Mouse (Mus musculus) heart, postnatal 0 days (tissue): ENCODE measurements around the gene Atxn2l.

Experiments
- CTCF ChIP-seq: IDR thresholded peaks from 2 replicates; pipeline ENCODE4 v1.5.1; 2016; ENCODE audit warnings: antibody characterized with exemption, control low read depth, low read depth
- EP300 ChIP-seq: IDR thresholded peaks from 2 replicates; pipeline ENCODE4 v1.6.1; 2016; ENCODE audit warnings: antibody characterized with exemption, low read depth

DNA sequence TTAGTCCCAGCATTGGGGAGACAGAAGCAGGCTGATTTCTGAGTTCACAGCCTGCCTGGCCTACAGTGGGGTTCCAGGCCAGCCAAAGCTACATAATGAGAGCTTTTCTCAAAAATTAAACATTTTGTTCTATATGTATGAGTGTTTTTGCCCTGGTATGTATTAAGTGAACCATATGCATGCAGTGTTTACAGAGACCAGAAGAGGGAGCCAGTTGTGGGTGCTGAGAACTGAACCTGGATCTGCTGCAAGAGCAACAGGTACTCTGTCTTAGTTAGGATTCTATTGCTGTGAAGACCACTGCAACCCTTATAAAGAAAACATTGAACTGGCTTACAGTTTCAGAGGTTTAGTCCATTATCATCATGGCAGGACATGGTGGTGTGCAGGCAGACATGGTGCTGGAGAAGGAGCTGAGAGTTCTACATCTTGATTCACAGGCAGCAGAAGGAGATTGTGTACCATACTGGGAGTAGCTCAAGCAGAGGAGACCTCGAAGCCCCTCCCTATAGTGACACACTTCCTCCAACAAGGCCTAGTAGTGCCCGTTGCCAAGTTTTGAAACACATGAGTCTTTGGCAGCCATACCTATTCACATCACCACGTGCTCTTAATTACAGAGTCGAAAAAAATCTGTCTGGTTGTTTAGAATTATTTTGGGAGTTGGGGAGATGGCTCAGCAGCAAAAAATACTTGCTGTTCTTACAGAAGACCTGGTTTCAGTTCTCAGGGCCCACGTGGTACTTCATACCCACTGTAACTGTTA, 34.8 kb upstream of the Atxn2l start:
- TF ChIP-seq CTCF (peak; percentile 31; the same call in 1 of the 2 replicates), EP300 (no peak)
